Mouse (Mus musculus) stomach, embryonic 14.5 days (tissue): ENCODE data around the gene Anp32a. TPM values are rescaled to one million over a fixed set of nuclear protein-coding genes. Genes with fewer than 3 reads are reported as not detected.

Source experiments
- ATAC-seq: fragments of 200-750 bp; cut with Nextera tagmentation; 2 replicates; pipeline ENCODE4 v1.8.0; 2017; ENCODE audit warnings: low read depth, moderate TSS enrichment; ENCODE audit not compliant: insufficient number of reproducible peaks, insufficient read depth, low FRiP score
- H3K27ac ChIP-seq: fragments of 300-500 bp; sonication (generic); 2 replicates; pipeline ENCODE4 v1.5.1; 2014; ENCODE audit warnings: mild to moderate bottlenecking, low read length, moderate library complexity, mixed read lengths
- H3K27me3 ChIP-seq: fragments of 300-500 bp; sonication (generic); 2 replicates; pipeline ENCODE4 v1.6.1; 2014; ENCODE audit warnings: low read length, control low read depth, mixed read lengths; ENCODE audit not compliant: control insufficient read depth, insufficient read depth
- H3K36me3 ChIP-seq: fragments of 300-500 bp; sonication (generic); 2 replicates; pipeline ENCODE4 v1.6.1; 2014; ENCODE audit warnings: mild to moderate bottlenecking, control low read depth, low read length, moderate library complexity, mixed read lengths; ENCODE audit not compliant: control insufficient read depth, insufficient read depth
- H3K4me1 ChIP-seq: fragments of 300-500 bp; sonication (generic); 2 replicates; pipeline ENCODE4 v1.6.1; 2014; ENCODE audit warnings: low read length, control low read depth, mixed read lengths; ENCODE audit not compliant: control insufficient read depth, insufficient read depth
- H3K4me2 ChIP-seq: fragments of 300-500 bp; sonication (generic); replicated peaks from 2 replicates; pipeline ENCODE4 v1.6.1; 2014; ENCODE audit warnings: low read depth, low read length, control low read depth
- H3K4me3 ChIP-seq: fragments of 300-500 bp; sonication (generic); 2 replicates; pipeline ENCODE4 v1.5.1; 2014; ENCODE audit warnings: low read depth, low read length, control low read depth
- H3K9ac ChIP-seq: fragments of 300-500 bp; sonication (generic); replicated peaks from 2 replicates; pipeline ENCODE4 v1.6.1; 2014; ENCODE audit warnings: low read depth, mild to moderate bottlenecking, control low read depth, low read length, moderate library complexity, mixed read lengths
- H3K9me3 ChIP-seq: fragments of 300-500 bp; sonication (generic); 2 replicates; pipeline ENCODE4 v1.6.1; 2016; ENCODE audit warnings: low read depth, low read length, control low read depth; ENCODE audit not compliant: control insufficient read depth
- WGBS: fragments of 180-500 bp; shearing (Covaris S2); extraction: QIAGEN DNeasy Blood & Tissue Kit; methylation state at CpG from one replicate; pipeline ENCODE4 v1.1.7; 2014; 5-methylcytosine and 5-hydroxymethylcytosine counted together
- polyA plus RNA-seq: library from polyadenylated mRNA; unstranded; fragments of >200 nt; fragmentation: Nextera tagmentation; extraction: Ambion mirVana; gene quantifications from 2 replicates; pipeline ENCODE4 v1.2.1, GENCODE M21; 2014

Gene Anp32a
- polyA plus RNA-seq, 1 experiment from 2014 or later = 108 TPM

- peak overlapping the region; percentile 39; the same call in 1 of the 2 replicates for H3K27ac ChIP-seq
- no peak overlapping the region for H3K4me3 ChIP-seq
- 48% methylated on average over 3 of the region's 3 CpGs for WGBS
- ATAC-seq = peak; percentile 47
- H3K4me1 ChIP-seq = peaks cover 35% of the 10 kb centered on the region
- H3K9ac ChIP-seq = no peak overlapping the region
- H3K36me3 ChIP-seq = peaks cover 49% of the 10 kb centered on the region
- no peaks in the 10 kb centered on the region for H3K27me3 ChIP-seq
- H3K4me2 ChIP-seq = no peak overlapping the region
- no peaks in the 10 kb centered on the region for H3K9me3 ChIP-seq
These were observed 33.2 kb downstream of the Anp32a start for GRCm38 (mm10) chr9:62374276-62374675.

DNA sequence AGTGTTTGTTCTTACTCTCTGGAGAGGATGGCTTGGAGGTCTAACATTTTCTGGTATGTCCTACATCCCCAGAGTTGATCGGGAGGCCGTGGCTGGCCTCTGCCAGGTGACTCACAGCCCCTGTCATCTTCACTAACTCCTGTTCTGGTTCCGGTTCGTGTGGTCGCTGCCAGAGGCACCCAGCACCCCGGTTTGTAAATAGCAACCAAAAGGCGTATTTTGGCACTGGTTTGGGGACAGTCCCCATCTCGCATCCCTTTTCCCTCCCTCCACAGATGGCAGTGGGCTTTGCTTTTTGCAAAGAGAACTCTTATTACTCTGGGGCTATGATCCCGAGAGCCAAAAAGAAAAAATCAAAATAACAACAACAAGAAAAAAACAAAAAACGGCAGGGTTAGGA, 36.8 kb downstream of the Anp32a start:
- Histone ChIP-seq H3K36me3 (peaks cover 50% of the 10 kb centered on the region), H3K9ac (no peak overlapping the region), H3K4me2 (no peak overlapping the region), H3K27ac (no peak overlapping the region), H3K4me3 (no peak overlapping the region), H3K9me3 (no peaks in the 10 kb centered on the region), H3K4me1 (peaks cover 12% of the 10 kb centered on the region; the same call in 1 of the 2 replicates), H3K27me3 (no peaks in the 10 kb centered on the region)
- 92% methylated on average over 10 of the region's 10 CpGs for WGBS
- ATAC-seq = no peak

DNA sequence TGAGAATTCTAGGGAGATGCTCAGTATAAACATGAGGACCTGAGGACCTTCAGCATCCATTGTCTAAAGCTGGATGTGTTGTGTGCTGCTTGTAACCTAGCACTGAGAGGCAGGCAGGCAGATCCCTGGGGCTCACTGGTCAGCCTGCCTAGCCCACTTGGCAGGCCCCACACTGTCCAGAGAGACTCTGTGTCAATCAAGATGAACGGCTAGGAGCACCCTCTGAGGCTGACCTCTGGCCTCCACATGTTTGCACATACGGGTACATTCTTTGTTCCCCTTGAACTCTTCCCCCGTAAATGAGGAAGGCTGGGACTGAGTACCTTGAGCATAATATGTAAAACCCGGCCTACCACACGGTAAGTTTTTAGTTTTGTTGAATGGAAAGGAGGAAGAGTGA, 39.3 kb downstream of the Anp32a start:
- WGBS = 50% methylated on average over 5 of the region's 5 CpGs
- Histone ChIP-seq H3K36me3 (peaks cover 35% of the 10 kb centered on the region), H3K4me2 (no peak overlapping the region), H3K27me3 (no peaks in the 10 kb centered on the region), H3K27ac (no peak overlapping the region), H3K4me3 (no peak overlapping the region), H3K9ac (no peak overlapping the region), H3K9me3 (no peaks in the 10 kb centered on the region), H3K4me1 (no peaks in the 10 kb centered on the region)
- ATAC-seq = no peak

- H3K36me3 ChIP-seq = peaks cover 26% of the 10 kb centered on the region
- H3K27ac ChIP-seq = no peak overlapping the region
- no peaks in the 10 kb centered on the region for H3K4me1 ChIP-seq
- WGBS = 55% methylated on average over 8 of the region's 8 CpGs
- no peak overlapping the region for H3K9ac ChIP-seq
- H3K27me3 ChIP-seq = no peaks in the 10 kb centered on the region
- ATAC-seq = 0 out of 2 replicates have a peak, but pooled peaks have one; percentile 23
- no peak overlapping the region for H3K4me2 ChIP-seq
- no peak overlapping the region for H3K4me3 ChIP-seq
- no peaks in the 10 kb centered on the region for H3K9me3 ChIP-seq
These were observed 40.4 kb downstream of the Anp32a start for GRCm38 (mm10) chr9:62381402-62381913.

DNA sequence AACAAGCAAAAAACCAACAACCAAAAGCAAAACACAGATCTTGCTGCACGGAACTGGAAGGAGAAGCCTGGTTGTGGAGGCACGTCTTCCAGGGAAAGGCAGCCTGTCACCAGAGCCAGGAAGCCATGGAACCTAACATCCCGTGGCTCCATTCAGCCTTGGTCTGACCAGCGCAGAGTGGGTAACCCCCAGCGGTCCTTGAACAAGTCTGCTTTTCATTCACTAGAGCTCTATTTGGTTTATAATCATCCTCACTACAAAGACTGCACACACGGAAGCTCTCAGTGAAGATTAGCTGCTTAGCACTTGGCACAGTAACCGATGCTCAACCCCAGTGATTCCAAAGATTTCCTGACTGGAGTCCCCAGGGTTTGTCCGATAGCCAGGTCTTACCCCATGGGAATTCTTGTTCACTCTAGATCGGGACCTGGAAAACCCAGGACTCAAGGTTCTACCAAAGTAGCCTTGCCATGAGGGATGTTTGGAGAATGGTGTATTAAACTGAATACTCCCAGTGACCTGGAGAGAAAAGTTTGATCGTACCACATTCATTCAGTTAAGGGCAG, 41.5 kb downstream of the Anp32a start:
- no peak for ATAC-seq
- 79% methylated on average over 10 of the region's 10 CpGs for WGBS
- H3K9me3 ChIP-seq = no peaks in the 10 kb centered on the region
- H3K4me1 ChIP-seq = no peaks in the 10 kb centered on the region
- no peak overlapping the region for H3K9ac ChIP-seq
- H3K4me2 ChIP-seq = no peak overlapping the region
- H3K4me3 ChIP-seq = no peak overlapping the region
- H3K27ac ChIP-seq = no peak overlapping the region
- H3K36me3 ChIP-seq = peaks cover 14% of the 10 kb centered on the region; the same call in 1 of the 2 replicates
- no peaks in the 10 kb centered on the region for H3K27me3 ChIP-seq

- no peaks in the 10 kb centered on the region for H3K27me3 ChIP-seq
- H3K4me1 ChIP-seq = no peaks in the 10 kb centered on the region
- no peak for ATAC-seq
- no peak overlapping the region for H3K9ac ChIP-seq
- H3K36me3 ChIP-seq = peaks cover 5% of the 10 kb centered on the region; the same call in 1 of the 2 replicates
- no peaks in the 10 kb centered on the region for H3K9me3 ChIP-seq
- 82% methylated on average over 6 of the region's 6 CpGs for WGBS
- no peak overlapping the region for H3K4me2 ChIP-seq
- H3K27ac ChIP-seq = no peak overlapping the region
- no peak overlapping the region for H3K4me3 ChIP-seq
These were observed 44.0 kb downstream of the Anp32a start for GRCm38 (mm10) chr9:62385062-62385461.

DNA sequence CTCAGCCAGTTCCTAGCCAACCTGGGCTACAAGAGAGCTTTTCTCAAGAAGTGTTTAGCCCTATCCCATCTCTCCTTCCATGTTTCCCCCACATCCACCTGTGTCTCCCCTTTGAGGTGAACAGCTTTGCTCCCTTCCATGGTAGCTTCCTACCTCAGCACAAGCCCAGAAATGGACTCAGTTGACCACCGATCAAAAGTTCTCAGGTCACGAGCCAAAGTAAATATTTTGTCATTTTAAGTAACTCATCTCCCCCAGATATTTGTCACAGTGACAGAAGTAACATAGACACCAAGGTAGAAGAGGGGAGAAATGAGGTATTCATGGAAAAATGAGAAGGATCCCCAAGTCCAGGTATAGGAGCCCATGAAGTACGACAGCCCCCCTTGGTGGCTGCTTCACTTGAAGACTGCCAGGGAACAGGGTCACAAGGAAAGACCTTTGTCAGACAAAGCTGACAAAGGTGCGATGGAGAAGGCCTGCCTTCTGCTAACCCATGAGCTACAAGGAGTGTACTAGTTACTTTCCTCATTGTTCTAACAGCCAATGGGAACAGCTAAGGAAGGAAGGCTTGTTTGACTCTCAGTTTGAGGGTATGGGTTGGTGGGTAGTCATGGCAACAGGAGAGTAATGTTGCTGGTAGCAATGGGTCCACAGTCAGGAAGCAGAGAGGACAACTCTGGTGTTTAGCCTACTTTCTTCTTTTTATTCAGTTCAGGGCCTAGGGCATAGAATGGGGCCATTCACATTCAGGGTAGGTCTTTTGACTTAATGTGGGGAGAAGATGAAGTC, 44.8 kb downstream of the Anp32a start:
- Histone ChIP-seq H3K36me3 (no peaks in the 10 kb centered on the region), H3K27ac (no peak overlapping the region), H3K9me3 (no peaks in the 10 kb centered on the region), H3K9ac (no peak overlapping the region), H3K4me1 (no peaks in the 10 kb centered on the region), H3K4me3 (no peak overlapping the region), H3K4me2 (no peak overlapping the region), H3K27me3 (no peaks in the 10 kb centered on the region)
- ATAC-seq = no peak
- 60% methylated on average over 4 of the region's 4 CpGs for WGBS

- Histone ChIP-seq H3K36me3 (no peaks in the 10 kb centered on the region), H3K27ac (no peak overlapping the region), H3K27me3 (no peaks in the 10 kb centered on the region), H3K4me3 (no peak overlapping the region), H3K4me2 (no peak overlapping the region), H3K4me1 (no peaks in the 10 kb centered on the region), H3K9ac (no peak overlapping the region), H3K9me3 (no peaks in the 10 kb centered on the region)
- 67% methylated on average over 9 of the region's 9 CpGs for WGBS
- ATAC-seq = no peak
These were observed 48.6 kb downstream of the Anp32a start for GRCm38 (mm10) chr9:62389735-62390134.
